Mouse (Mus musculus) ovary, postnatal 14 days (tissue): ENCODE measurements around the gene Fbxw7.
A peak's percentile ranks its signal among the peaks of the same experiment; 100 is the strongest.
"Not testable (repeated sequence)": the region's sequence is repeated elsewhere in the genome, so short reads cannot be mapped to it uniquely, and the experiment has no call there.

Source experiments
- DNase-seq: peaks from one replicate; pipeline ENCODE4 v3.0.0; 2022; ENCODE audit warnings: low spot score

Gene Fbxw7

GRCm38 (mm10) chr3:84827617-84828016, 12.5 kb downstream of the Fbxw7 start:
- DNase-seq, result no peak

GRCm38 (mm10) chr3:84829366-84829765, 14.3 kb downstream of the Fbxw7 start:
- no peak for DNase-seq

- DNase-seq, result no peak
These were observed 21.0 kb downstream of the Fbxw7 start for GRCm38 (mm10) chr3:84836029-84836428.

- DNase-seq, result no peak
These were observed 22.9 kb downstream of the Fbxw7 start for GRCm38 (mm10) chr3:84837984-84838383.

- DNase-seq, result no peak
These were observed 24.4 kb downstream of the Fbxw7 start for GRCm38 (mm10) chr3:84839499-84839898.

- DNase-seq, result no peak
These were observed 26.2 kb downstream of the Fbxw7 start for GRCm38 (mm10) chr3:84841271-84841670.

- no peak for DNase-seq
These were observed 27.7 kb downstream of the Fbxw7 start for GRCm38 (mm10) chr3:84842793-84843192.

- peak; percentile 49 for DNase-seq
These were observed 28.5 kb downstream of the Fbxw7 start for GRCm38 (mm10) chr3:84843594-84843993.

- DNase-seq, result no peak
These were observed 33.7 kb downstream of the Fbxw7 start for GRCm38 (mm10) chr3:84848798-84849197.

- DNase-seq, result no peak
These were observed 35.4 kb downstream of the Fbxw7 start for GRCm38 (mm10) chr3:84850418-84850817.

GRCm38 (mm10) chr3:84851801-84852200, 36.7 kb downstream of the Fbxw7 start:
- DNase-seq, result no peak

GRCm38 (mm10) chr3:84852877-84853276, 37.8 kb downstream of the Fbxw7 start:
- no peak for DNase-seq

GRCm38 (mm10) chr3:84854440-84854839, 39.4 kb downstream of the Fbxw7 start:
- no peak for DNase-seq

GRCm38 (mm10) chr3:84860669-84861068, 45.6 kb downstream of the Fbxw7 start:
- DNase-seq, result no peak

- DNase-seq, result not testable (repeated sequence)
These were observed 46.7 kb downstream of the Fbxw7 start for GRCm38 (mm10) chr3:84861817-84862216.

- DNase-seq, result no peak
These were observed 50.6 kb downstream of the Fbxw7 start for GRCm38 (mm10) chr3:84865684-84866083.

- no peak for DNase-seq
These were observed 51.8 kb downstream of the Fbxw7 start for GRCm38 (mm10) chr3:84866866-84867265.

GRCm38 (mm10) chr3:84867434-84867975, 52.4 kb downstream of the Fbxw7 start:
- no peak for DNase-seq

GRCm38 (mm10) chr3:84867991-84868390, 52.9 kb downstream of the Fbxw7 start:
- DNase-seq, result no peak

GRCm38 (mm10) chr3:84870126-84870525, 55.1 kb downstream of the Fbxw7 start:
- no peak for DNase-seq

- DNase-seq, result no peak
These were observed 60.2 kb downstream of the Fbxw7 start for GRCm38 (mm10) chr3:84875306-84875705.

- DNase-seq, result no peak
These were observed 61.1 kb downstream of the Fbxw7 start for GRCm38 (mm10) chr3:84876211-84876610.

- no peak for DNase-seq
These were observed 68.9 kb downstream of the Fbxw7 start for GRCm38 (mm10) chr3:84883817-84884483.

GRCm38 (mm10) chr3:84889648-84890047, 74.6 kb downstream of the Fbxw7 start:
- DNase-seq, result no peak
